Mouse (Mus musculus) midbrain, embryonic 12.5 days (tissue): ENCODE measurements around the gene Hspbap1. TPM values are rescaled to one million over a fixed set of nuclear protein-coding genes. Genes with fewer than 3 reads are reported as not detected.

Source experiments
- ATAC-seq: fragments of 200-750 bp; cut with Nextera tagmentation; 2 replicates; pipeline ENCODE4 v1.8.0; 2017; ENCODE audit warnings: low read depth, moderate TSS enrichment, moderate library complexity; ENCODE audit not compliant: low FRiP score
- H3K27ac ChIP-seq: fragments of 300-500 bp; sonication (generic); replicated peaks from 2 replicates; pipeline ENCODE4 v1.5.1; 2016; ENCODE audit warnings: mild to moderate bottlenecking
- H3K27me3 ChIP-seq: fragments of 300-500 bp; sonication (generic); 2 replicates; pipeline ENCODE4 v1.6.1; 2016; ENCODE audit warnings: mild to moderate bottlenecking
- H3K36me3 ChIP-seq: fragments of 300-500 bp; sonication (generic); 2 replicates; pipeline ENCODE4 v1.6.1; 2016
- H3K4me1 ChIP-seq: fragments of 300-500 bp; sonication (generic); 2 replicates; pipeline ENCODE4 v1.6.1; 2016
- H3K4me2 ChIP-seq: fragments of 300-500 bp; sonication (generic); replicated peaks from 2 replicates; pipeline ENCODE4 v1.6.1; 2016; ENCODE audit warnings: mild to moderate bottlenecking, moderate library complexity
- H3K4me3 ChIP-seq: fragments of 300-500 bp; sonication (generic); 2 replicates; pipeline ENCODE4 v1.5.1; 2016; ENCODE audit warnings: mild to moderate bottlenecking
- H3K9ac ChIP-seq: fragments of 300-500 bp; sonication (generic); replicated peaks from 2 replicates; pipeline ENCODE4 v1.6.1; 2016; ENCODE audit warnings: mild to moderate bottlenecking, moderate library complexity
- H3K9me3 ChIP-seq: fragments of 300-500 bp; sonication (generic); 2 replicates; pipeline ENCODE4 v1.6.1; 2016; ENCODE audit warnings: mild to moderate bottlenecking
- WGBS: fragments of 180-500 bp; shearing (Covaris S2); methylation state at CpG from one replicate; pipeline ENCODE4 v1.1.7; 2016; 5-methylcytosine and 5-hydroxymethylcytosine counted together
- polyA plus RNA-seq: library from polyadenylated mRNA; unstranded; fragments of >200 nt; fragmentation: Nextera tagmentation; extraction: Ambion mirVana; gene quantifications from 2 replicates; pipeline ENCODE4 v1.2.1, GENCODE M21; 2016

Gene Hspbap1
- polyA plus RNA-seq, 1 experiment from 2014 or later: 20.9 TPM

- WGBS: 94% methylated on average over 12 of the region's 12 CpGs
- ATAC-seq: no peak
Measured at GRCm38 (mm10) chr16:35742251-35742937, 27.8 kb upstream of the Hspbap1 start.

GRCm38 (mm10) chr16:35747417-35748236 is 22.5 kb upstream of the Hspbap1 start:
- Histone ChIP-seq H3K27ac (no peak overlapping the region), H3K9me3 (no peaks in the 10 kb centered on the region), H3K4me3 (no peak overlapping the region), H3K4me2 (no peak overlapping the region), H3K9ac (no peak overlapping the region), H3K27me3 (no peaks in the 10 kb centered on the region), H3K36me3 (no peaks in the 10 kb centered on the region), H3K4me1 (no peaks in the 10 kb centered on the region)
- 90% methylated on average over 9 of the region's 9 CpGs for WGBS
- ATAC-seq: no peak

More at GRCm38 (mm10) chr16:35742251-35742937, 27.8 kb upstream of the Hspbap1 start:
- H3K4me3 ChIP-seq: no peak overlapping the region
- H3K27ac ChIP-seq: no peak overlapping the region
- no peaks in the 10 kb centered on the region for H3K27me3 ChIP-seq
- H3K36me3 ChIP-seq: no peaks in the 10 kb centered on the region
- H3K4me2 ChIP-seq: no peak overlapping the region
- H3K9ac ChIP-seq: no peak overlapping the region
- H3K4me1 ChIP-seq: peaks cover 7% of the 10 kb centered on the region
- H3K9me3 ChIP-seq: no peaks in the 10 kb centered on the region

GRCm38 (mm10) chr16:35748237-35748603 is 22.0 kb upstream of the Hspbap1 start:
- WGBS: 84% methylated on average over 7 of the region's 7 CpGs
- H3K36me3 ChIP-seq: no peaks in the 10 kb centered on the region
- H3K9ac ChIP-seq: no peak overlapping the region
- no peak overlapping the region for H3K27ac ChIP-seq
- no peak for ATAC-seq
- no peaks in the 10 kb centered on the region for H3K4me1 ChIP-seq
- no peak overlapping the region for H3K4me2 ChIP-seq
- no peaks in the 10 kb centered on the region for H3K27me3 ChIP-seq
- no peaks in the 10 kb centered on the region for H3K9me3 ChIP-seq
- H3K4me3 ChIP-seq: no peak overlapping the region

- no peaks in the 10 kb centered on the region for H3K4me1 ChIP-seq
- H3K27me3 ChIP-seq: no peaks in the 10 kb centered on the region
- H3K4me3 ChIP-seq: no peak overlapping the region
- WGBS: 80% methylated on average over 7 of the region's 7 CpGs
- no peak overlapping the region for H3K4me2 ChIP-seq
- H3K9ac ChIP-seq: no peak overlapping the region
- ATAC-seq: no peak
- H3K9me3 ChIP-seq: no peaks in the 10 kb centered on the region
- H3K36me3 ChIP-seq: no peaks in the 10 kb centered on the region
- no peak overlapping the region for H3K27ac ChIP-seq
Measured at GRCm38 (mm10) chr16:35749385-35749784, 20.8 kb upstream of the Hspbap1 start.

- H3K27ac ChIP-seq: no peak overlapping the region
- H3K9me3 ChIP-seq: no peaks in the 10 kb centered on the region
- H3K4me3 ChIP-seq: no peak overlapping the region
- H3K9ac ChIP-seq: no peak overlapping the region
- WGBS: 81% methylated on average over 4 of the region's 4 CpGs
- H3K4me2 ChIP-seq: no peak overlapping the region
- no peaks in the 10 kb centered on the region for H3K36me3 ChIP-seq
- no peak for ATAC-seq
- no peaks in the 10 kb centered on the region for H3K27me3 ChIP-seq
- no peaks in the 10 kb centered on the region for H3K4me1 ChIP-seq
Measured at GRCm38 (mm10) chr16:35751841-35752240, 18.3 kb upstream of the Hspbap1 start.

GRCm38 (mm10) chr16:35753926-35754325 is 16.2 kb upstream of the Hspbap1 start:
- no peaks in the 10 kb centered on the region for H3K36me3 ChIP-seq
- WGBS: 96% methylated on average over 5 of the region's 5 CpGs
- no peaks in the 10 kb centered on the region for H3K27me3 ChIP-seq
- ATAC-seq: no peak
- no peaks in the 10 kb centered on the region for H3K9me3 ChIP-seq
- H3K4me2 ChIP-seq: no peak overlapping the region
- no peak overlapping the region for H3K4me3 ChIP-seq
- no peaks in the 10 kb centered on the region for H3K4me1 ChIP-seq
- no peak overlapping the region for H3K9ac ChIP-seq
- no peak overlapping the region for H3K27ac ChIP-seq

GRCm38 (mm10) chr16:35755502-35756334 is 14.5 kb upstream of the Hspbap1 start:
- no peaks in the 10 kb centered on the region for H3K4me1 ChIP-seq
- no peak overlapping the region for H3K9ac ChIP-seq
- ATAC-seq: no peak
- H3K27ac ChIP-seq: no peak overlapping the region
- 84% methylated on average over 6 of the region's 6 CpGs for WGBS
- H3K27me3 ChIP-seq: no peaks in the 10 kb centered on the region
- no peak overlapping the region for H3K4me3 ChIP-seq
- no peaks in the 10 kb centered on the region for H3K36me3 ChIP-seq
- no peak overlapping the region for H3K4me2 ChIP-seq
- no peaks in the 10 kb centered on the region for H3K9me3 ChIP-seq

GRCm38 (mm10) chr16:35756697-35757096 is 13.5 kb upstream of the Hspbap1 start:
- Histone ChIP-seq H3K27ac (no peak overlapping the region), H3K36me3 (no peaks in the 10 kb centered on the region), H3K4me3 (no peak overlapping the region), H3K27me3 (no peaks in the 10 kb centered on the region), H3K9me3 (no peaks in the 10 kb centered on the region), H3K4me1 (no peaks in the 10 kb centered on the region), H3K9ac (no peak overlapping the region), H3K4me2 (no peak overlapping the region)
- 85% methylated on average over 9 of the region's 9 CpGs for WGBS
- ATAC-seq: no peak

GRCm38 (mm10) chr16:35759401-35759800 is 10.8 kb upstream of the Hspbap1 start:
- Histone ChIP-seq H3K9me3 (no peaks in the 10 kb centered on the region), H3K27ac (no peak overlapping the region), H3K4me3 (no peak overlapping the region), H3K36me3 (no peaks in the 10 kb centered on the region), H3K4me2 (no peak overlapping the region), H3K9ac (no peak overlapping the region), H3K4me1 (no peaks in the 10 kb centered on the region), H3K27me3 (no peaks in the 10 kb centered on the region)
- no peak for ATAC-seq
- WGBS: 90% methylated on average over 5 of the region's 5 CpGs

- H3K27ac ChIP-seq: no peak overlapping the region
- no peaks in the 10 kb centered on the region for H3K9me3 ChIP-seq
- WGBS: 87% methylated on average over 10 of the region's 11 CpGs
- H3K36me3 ChIP-seq: no peaks in the 10 kb centered on the region
- H3K4me1 ChIP-seq: peaks cover 13% of the 10 kb centered on the region
- no peak overlapping the region for H3K4me2 ChIP-seq
- H3K4me3 ChIP-seq: no peak overlapping the region
- no peak overlapping the region for H3K9ac ChIP-seq
- H3K27me3 ChIP-seq: no peaks in the 10 kb centered on the region
- no peak for ATAC-seq
Measured at GRCm38 (mm10) chr16:35763590-35764296, 6.4 kb upstream of the Hspbap1 start.

- peaks cover 18% of the 10 kb centered on the region for H3K4me1 ChIP-seq
- WGBS: 86% methylated on average over 1 of the region's 1 CpGs
- no peaks in the 10 kb centered on the region for H3K27me3 ChIP-seq
- no peak overlapping the region for H3K9ac ChIP-seq
- H3K4me2 ChIP-seq: no peak overlapping the region
- no peak overlapping the region for H3K27ac ChIP-seq
- H3K36me3 ChIP-seq: no peaks in the 10 kb centered on the region
- ATAC-seq: no peak
- H3K9me3 ChIP-seq: no peaks in the 10 kb centered on the region
- H3K4me3 ChIP-seq: no peak overlapping the region
Measured at GRCm38 (mm10) chr16:35764941-35765340, 5.2 kb upstream of the Hspbap1 start.
